Mouse (Mus musculus) heart, embryonic 12.5 days (tissue): ENCODE measurements around the gene Gm42417. TPM values are rescaled to one million over a fixed set of nuclear protein-coding genes. Genes with fewer than 3 reads are reported as not detected.

ENCODE experiments used
- ATAC-seq: fragments of 200-750 bp; cut with Nextera tagmentation; 2 replicates; pipeline ENCODE4 v1.8.0; 2017; ENCODE audit warnings: moderate TSS enrichment, moderate library complexity; ENCODE audit not compliant: insufficient number of reproducible peaks, low FRiP score
- H3K27ac ChIP-seq: fragments of 300-500 bp; sonication (generic); 2 replicates; pipeline ENCODE4 v1.5.1; 2016; ENCODE audit warnings: mild to moderate bottlenecking, moderate library complexity; ENCODE audit not compliant: poor library complexity, severe bottlenecking
- H3K27me3 ChIP-seq: fragments of 300-500 bp; sonication (generic); replicated peaks from 2 replicates; pipeline ENCODE4 v1.6.1; 2016; ENCODE audit warnings: mild to moderate bottlenecking, moderate library complexity
- H3K36me3 ChIP-seq: fragments of 300-500 bp; sonication (generic); 2 replicates; pipeline ENCODE4 v1.6.1; 2016; ENCODE audit warnings: mild to moderate bottlenecking, moderate library complexity
- H3K4me1 ChIP-seq: fragments of 300-500 bp; sonication (generic); replicated peaks from 2 replicates; pipeline ENCODE4 v1.6.1; 2016; ENCODE audit warnings: mild to moderate bottlenecking
- H3K4me2 ChIP-seq: fragments of 300-500 bp; sonication (generic); 2 replicates; pipeline ENCODE4 v1.6.1; 2016; ENCODE audit warnings: mild to moderate bottlenecking, moderate library complexity
- H3K4me3 ChIP-seq: fragments of 300-500 bp; sonication (generic); 2 replicates; pipeline ENCODE4 v1.5.1; 2016; ENCODE audit warnings: mild to moderate bottlenecking
- H3K9ac ChIP-seq: fragments of 300-500 bp; sonication (generic); 2 replicates; pipeline ENCODE4 v1.6.1; 2016; ENCODE audit warnings: mild to moderate bottlenecking, moderate library complexity
- H3K9me3 ChIP-seq: fragments of 300-500 bp; sonication (generic); replicated peaks from 2 replicates; pipeline ENCODE4 v1.6.1; 2016; ENCODE audit warnings: mild to moderate bottlenecking, moderate library complexity
- WGBS: fragments of 180-500 bp; shearing (Covaris S2); methylation state at CpG from one replicate; pipeline ENCODE4 v1.1.7; 2016; 5-methylcytosine and 5-hydroxymethylcytosine counted together
- polyA plus RNA-seq: library from polyadenylated mRNA; unstranded; fragments of >200 nt; fragmentation: Nextera tagmentation; extraction: Ambion mirVana; gene quantifications from 2 replicates; pipeline ENCODE4 v1.2.1, GENCODE M21; 2016

Gm42417 gene
- polyA plus RNA-seq, 1 experiment from 2014 or later = 0.40 TPM

DNA sequence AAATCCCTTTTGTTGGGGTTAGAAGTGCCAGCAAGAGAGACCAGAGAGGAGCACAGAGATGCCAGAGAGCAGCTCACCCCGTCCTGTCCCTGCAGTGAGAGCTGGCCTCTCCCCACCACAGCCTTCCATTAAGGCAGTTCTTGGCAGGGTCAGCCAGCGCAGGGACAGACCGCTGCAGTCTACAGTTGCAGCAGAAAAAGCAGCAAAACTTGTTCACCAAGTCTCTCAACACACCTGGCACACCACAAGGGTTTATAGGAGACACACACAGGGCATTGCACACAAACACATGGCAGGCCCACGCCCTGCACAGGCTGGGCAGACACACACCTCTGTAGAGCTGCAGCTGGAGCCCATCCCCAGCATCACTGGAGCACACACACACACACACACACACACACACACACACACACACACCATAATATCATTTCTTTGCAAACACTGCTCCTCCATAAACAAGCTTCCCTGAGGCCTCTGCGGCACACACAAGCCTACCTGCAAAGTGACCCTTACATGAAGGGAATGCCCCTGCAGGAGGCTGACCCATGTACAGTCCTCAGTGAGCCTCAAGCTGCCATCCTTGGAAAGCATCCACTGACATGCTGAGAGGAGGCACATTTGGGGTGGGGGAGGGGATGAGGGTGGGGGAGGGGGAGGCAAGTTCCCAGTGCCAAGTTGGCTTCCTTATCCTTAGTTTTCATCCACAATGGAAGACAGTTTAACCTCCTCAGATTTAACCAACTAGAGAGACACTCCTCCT lies 35.1 kb upstream of the Gm42417 start:
- Histone ChIP-seq H3K9ac (no peak overlapping the region), H3K4me1 (peaks cover 57% of the 10 kb centered on the region), H3K4me2 (no peak overlapping the region), H3K27me3 (no peaks in the 10 kb centered on the region), H3K36me3 (no peaks in the 10 kb centered on the region), H3K27ac (no peak overlapping the region), H3K4me3 (no peak overlapping the region), H3K9me3 (no peaks in the 10 kb centered on the region)
- WGBS = 91% methylated on average over 5 of the region's 5 CpGs
- no peak for ATAC-seq

DNA sequence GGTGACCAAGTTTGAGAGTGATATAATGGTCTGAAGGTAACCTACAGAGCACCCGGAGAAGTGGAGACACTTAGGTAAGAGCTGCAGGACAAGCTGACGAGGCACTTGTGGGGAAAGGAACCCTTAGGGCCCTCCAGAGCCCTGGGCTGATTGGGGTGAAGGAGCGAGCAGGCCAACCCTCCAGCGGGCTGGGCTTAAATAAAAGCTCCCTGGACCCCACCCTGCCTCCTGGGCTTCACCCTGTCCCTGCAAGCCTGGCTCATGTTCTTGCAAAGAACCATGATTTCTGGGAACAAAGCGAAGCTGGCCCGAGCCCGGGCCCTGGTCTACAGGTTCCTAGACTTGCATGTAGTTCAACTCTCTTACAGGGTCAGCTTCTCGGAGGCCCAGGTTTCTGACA lies 34.3 kb upstream of the Gm42417 start:
- H3K9ac ChIP-seq = no peak overlapping the region
- peaks cover 57% of the 10 kb centered on the region for H3K4me1 ChIP-seq
- H3K4me3 ChIP-seq = no peak overlapping the region
- no peaks in the 10 kb centered on the region for H3K36me3 ChIP-seq
- H3K4me2 ChIP-seq = no peak overlapping the region
- H3K27ac ChIP-seq = no peak overlapping the region
- no peak for ATAC-seq
- no peaks in the 10 kb centered on the region for H3K27me3 ChIP-seq
- 79% methylated on average over 8 of the region's 8 CpGs for WGBS
- H3K9me3 ChIP-seq = no peaks in the 10 kb centered on the region

GRCm38 (mm10) chr1:36572709-36573108 lies 33.5 kb upstream of the Gm42417 start:
- ATAC-seq = no peak
- H3K9ac ChIP-seq = no peak overlapping the region
- no peaks in the 10 kb centered on the region for H3K27me3 ChIP-seq
- WGBS = 52% methylated on average over 1 of the region's 1 CpGs
- peaks cover 65% of the 10 kb centered on the region for H3K4me1 ChIP-seq
- no peaks in the 10 kb centered on the region for H3K9me3 ChIP-seq
- no peaks in the 10 kb centered on the region for H3K36me3 ChIP-seq
- no peak overlapping the region for H3K4me2 ChIP-seq
- H3K27ac ChIP-seq = no peak overlapping the region
- no peak overlapping the region for H3K4me3 ChIP-seq

DNA sequence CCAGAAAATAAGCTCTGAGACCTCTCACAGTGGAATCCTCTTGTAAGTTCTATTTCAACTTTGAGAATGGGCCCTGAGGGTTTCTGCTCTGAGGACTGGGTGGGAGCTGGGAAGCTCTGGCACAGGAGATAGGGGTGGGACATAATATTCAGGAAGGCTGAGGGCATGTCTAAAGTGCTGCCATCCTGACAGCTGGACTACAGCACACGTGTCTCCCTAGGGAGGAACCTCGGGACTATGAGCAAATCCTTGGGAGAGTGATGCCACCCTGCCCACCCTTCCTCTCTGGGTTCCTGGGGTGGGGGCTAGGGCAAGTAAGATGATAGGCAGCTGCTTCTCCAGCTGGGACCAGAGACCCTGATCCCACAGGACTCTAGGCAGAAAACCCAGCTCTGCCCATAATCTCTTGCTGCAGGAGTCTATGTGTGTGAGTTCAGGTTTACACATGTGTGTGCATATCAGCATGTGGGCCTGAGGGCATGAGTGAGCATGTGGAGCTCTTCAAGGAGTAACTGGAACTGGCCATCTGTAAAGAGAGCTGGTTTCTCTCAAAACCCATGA lies 33.0 kb upstream of the Gm42417 start:
- 0 out of 2 replicates have a peak overlapping the region, but pooled peaks have one; percentile 11 for H3K27ac ChIP-seq
- H3K4me1 ChIP-seq = peaks cover 61% of the 10 kb centered on the region
- 66% methylated on average over 2 of the region's 2 CpGs for whole genome bisulfite sequencing
- H3K4me2 ChIP-seq = no peak overlapping the region
- no peaks in the 10 kb centered on the region for H3K9me3 ChIP-seq
- H3K36me3 ChIP-seq = no peaks in the 10 kb centered on the region
- H3K4me3 ChIP-seq = no peak overlapping the region
- no peaks in the 10 kb centered on the region for H3K27me3 ChIP-seq
- ATAC-seq = no peak
- H3K9ac ChIP-seq = no peak overlapping the region

- H3K27ac ChIP-seq = 0 out of 2 replicates have a peak overlapping the region, but pooled peaks have one; percentile 11
- peaks cover 62% of the 10 kb centered on the region for H3K4me1 ChIP-seq
- ATAC-seq = no peak
- 39% methylated on average over 6 of the region's 6 CpGs for WGBS
- H3K9me3 ChIP-seq = no peaks in the 10 kb centered on the region
- H3K27me3 ChIP-seq = no peaks in the 10 kb centered on the region
- H3K36me3 ChIP-seq = no peaks in the 10 kb centered on the region
- H3K4me3 ChIP-seq = no peak overlapping the region
- no peak overlapping the region for H3K9ac ChIP-seq
- H3K4me2 ChIP-seq = no peak overlapping the region
Measured at GRCm38 (mm10) chr1:36571627-36572026, 32.4 kb upstream of the Gm42417 start.

- peaks cover 64% of the 10 kb centered on the region for H3K4me1 ChIP-seq
Measured at GRCm38 (mm10) chr1:36570320-36570719, 31.1 kb upstream of the Gm42417 start.

GRCm38 (mm10) chr1:36569694-36570276 lies 30.6 kb upstream of the Gm42417 start:
- no peaks in the 10 kb centered on the region for H3K36me3 ChIP-seq
- no peaks in the 10 kb centered on the region for H3K27me3 ChIP-seq
- peaks cover 69% of the 10 kb centered on the region for H3K4me1 ChIP-seq
- WGBS = 69% methylated on average over 7 of the region's 7 CpGs
- H3K27ac ChIP-seq = no peak overlapping the region
- no peak overlapping the region for H3K4me3 ChIP-seq
- 0 out of 2 replicates have a peak overlapping the region, but pooled peaks have one; percentile 6 for H3K9ac ChIP-seq
- H3K9me3 ChIP-seq = no peaks in the 10 kb centered on the region
- no peak for ATAC-seq
- no peak overlapping the region for H3K4me2 ChIP-seq

More at GRCm38 (mm10) chr1:36570320-36570719, 31.1 kb upstream of the Gm42417 start:
- no peaks in the 10 kb centered on the region for H3K36me3 ChIP-seq
- no peaks in the 10 kb centered on the region for H3K27me3 ChIP-seq
- no peak overlapping the region for H3K27ac ChIP-seq
- H3K4me3 ChIP-seq = no peak overlapping the region
- WGBS = 80% methylated on average over 5 of the region's 5 CpGs
- no peak overlapping the region for H3K9ac ChIP-seq
- no peaks in the 10 kb centered on the region for H3K9me3 ChIP-seq
- no peak overlapping the region for H3K4me2 ChIP-seq
- no peak for ATAC-seq

GRCm38 (mm10) chr1:36568776-36569175 lies 29.5 kb upstream of the Gm42417 start:
- Histone ChIP-seq H3K9ac (0 out of 2 replicates have a peak overlapping the region, but pooled peaks have one; percentile 3), H3K27me3 (no peaks in the 10 kb centered on the region), H3K4me1 (peaks cover 75% of the 10 kb centered on the region), H3K4me3 (no peak overlapping the region), H3K4me2 (no peak overlapping the region), H3K9me3 (no peaks in the 10 kb centered on the region), H3K27ac (no peak overlapping the region), H3K36me3 (no peaks in the 10 kb centered on the region)
- ATAC-seq = no peak
- WGBS = 86% methylated on average over 4 of the region's 4 CpGs

- Histone ChIP-seq H3K27ac (no peak overlapping the region), H3K4me2 (peak overlapping the region; percentile 8; the same call in 1 of the 2 replicates), H3K4me3 (no peak overlapping the region), H3K27me3 (no peaks in the 10 kb centered on the region), H3K36me3 (no peaks in the 10 kb centered on the region), H3K9ac (0 out of 2 replicates have a peak overlapping the region, but pooled peaks have one; percentile 3), H3K9me3 (no peaks in the 10 kb centered on the region), H3K4me1 (peaks cover 83% of the 10 kb centered on the region)
- no peak for ATAC-seq
- WGBS = 39% methylated on average over 21 of the region's 21 CpGs
Measured at GRCm38 (mm10) chr1:36567818-36568603, 28.8 kb upstream of the Gm42417 start.

- Histone ChIP-seq H3K4me1 (peaks cover 88% of the 10 kb centered on the region), H3K4me2 (no peak overlapping the region), H3K9me3 (no peaks in the 10 kb centered on the region), H3K27me3 (no peaks in the 10 kb centered on the region), H3K27ac (no peak overlapping the region), H3K4me3 (no peak overlapping the region), H3K9ac (no peak overlapping the region), H3K36me3 (no peaks in the 10 kb centered on the region)
- 16% methylated on average over 2 of the region's 2 CpGs for WGBS
- ATAC-seq = no peak
Measured at GRCm38 (mm10) chr1:36566425-36566824, 27.2 kb upstream of the Gm42417 start.

DNA sequence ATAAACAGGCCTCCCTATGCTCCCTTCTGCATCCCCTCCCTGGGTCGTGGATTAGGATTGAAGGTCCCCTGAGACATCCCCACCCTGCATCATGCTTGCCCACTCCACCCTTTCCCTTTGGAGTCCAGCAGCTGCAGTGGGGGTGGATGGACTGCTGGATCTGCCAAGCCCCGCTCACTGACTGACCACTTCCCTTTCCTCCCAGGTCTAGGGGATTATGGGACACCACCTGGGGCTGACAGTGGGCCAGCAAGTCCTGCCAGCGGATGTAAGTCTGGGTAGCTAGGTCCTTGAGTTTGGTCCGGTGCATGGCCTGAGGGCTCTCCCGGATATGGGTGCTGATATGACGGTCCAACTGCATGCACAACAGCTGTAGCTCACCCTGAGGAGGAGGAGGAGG lies 24.9 kb upstream of the Gm42417 start:
- 52% methylated on average over 6 of the region's 6 CpGs for WGBS
- Histone ChIP-seq H3K27me3 (no peaks in the 10 kb centered on the region), H3K9ac (no peak overlapping the region), H3K9me3 (no peaks in the 10 kb centered on the region), H3K4me3 (no peak overlapping the region), H3K36me3 (no peaks in the 10 kb centered on the region), H3K27ac (no peak overlapping the region), H3K4me1 (peaks cover 84% of the 10 kb centered on the region), H3K4me2 (no peak overlapping the region)
- ATAC-seq = no peak
